Mouse (Mus musculus) forebrain, embryonic 13.5 days (tissue): ENCODE data around the gene Eml5. TPM values are rescaled to one million over a fixed set of nuclear protein-coding genes. Genes with fewer than 3 reads are reported as not detected.

Experiments used
- ATAC-seq: fragments of 200-750 bp; cut with Nextera tagmentation; 2 replicates; pipeline ENCODE4 v1.8.0; 2017
- H3K27ac ChIP-seq: fragments of 300-500 bp; sonication (generic); 2 replicates; pipeline ENCODE4 v1.5.1; 2015; ENCODE audit warnings: inconsistent platforms, mild to moderate bottlenecking, moderate library complexity
- H3K27me3 ChIP-seq: fragments of 300-500 bp; sonication (generic); 2 replicates; pipeline ENCODE4 v1.6.1; 2015; ENCODE audit warnings: mild to moderate bottlenecking, inconsistent platforms
- H3K36me3 ChIP-seq: fragments of 300-500 bp; sonication (generic); 2 replicates; pipeline ENCODE4 v1.6.1; 2015; ENCODE audit warnings: mild to moderate bottlenecking, inconsistent platforms; ENCODE audit not compliant: poor library complexity, severe bottlenecking
- H3K4me1 ChIP-seq: fragments of 300-500 bp; sonication (generic); 2 replicates; pipeline ENCODE4 v1.6.1; 2015; ENCODE audit warnings: inconsistent platforms
- H3K4me2 ChIP-seq: fragments of 300-500 bp; sonication (generic); 2 replicates; pipeline ENCODE4 v1.6.1; 2015; ENCODE audit warnings: inconsistent platforms, mild to moderate bottlenecking, moderate library complexity
- H3K4me3 ChIP-seq: fragments of 300-500 bp; sonication (generic); 2 replicates; pipeline ENCODE4 v1.5.1; 2015; ENCODE audit warnings: mild to moderate bottlenecking, inconsistent platforms
- H3K9ac ChIP-seq: fragments of 300-500 bp; sonication (generic); 2 replicates; pipeline ENCODE4 v1.6.1; 2015; ENCODE audit warnings: mild to moderate bottlenecking, inconsistent platforms
- H3K9me3 ChIP-seq: fragments of 300-500 bp; sonication (generic); replicated peaks from 2 replicates; pipeline ENCODE4 v1.6.1; 2016; ENCODE audit warnings: inconsistent platforms
- WGBS: fragments of 180-500 bp; shearing (Covaris S2); methylation state at CpG from one replicate; pipeline ENCODE4 v1.1.7; 2015; 5-methylcytosine and 5-hydroxymethylcytosine counted together
- polyA plus RNA-seq: library from polyadenylated mRNA; unstranded; fragments of >200 nt; fragmentation: Nextera tagmentation; extraction: Ambion mirVana; gene quantifications from 2 replicates; pipeline ENCODE4 v1.2.1, GENCODE M21; 2015

Gene Eml5
- 27.0 and 28.8 TPM in 2 replicates for polyA plus RNA-seq

GRCm38 (mm10) chr12:98900881-98901801, at the start of gene Eml5:
Gene Eml5, minus strand, starts transcription at chr12:98901484.
- Histone ChIP-seq H3K36me3 (no peaks in the 10 kb centered on the region), H3K4me1 (peaks cover 20% of the 10 kb centered on the region), H3K4me3 (peak within 1 kb of the TSS; percentile 85), H3K27me3 (no peaks in the 10 kb centered on the region), H3K4me2 (peak within 1 kb of the TSS; percentile 73), H3K9me3 (no peaks in the 10 kb centered on the region), H3K9ac (peak within 1 kb of the TSS; percentile 86), H3K27ac (peak within 1 kb of the TSS; percentile 88)
- under 1% methylated on average over 78 of the region's 101 CpGs for WGBS
- peak; percentile 91 for ATAC-seq

DNA sequence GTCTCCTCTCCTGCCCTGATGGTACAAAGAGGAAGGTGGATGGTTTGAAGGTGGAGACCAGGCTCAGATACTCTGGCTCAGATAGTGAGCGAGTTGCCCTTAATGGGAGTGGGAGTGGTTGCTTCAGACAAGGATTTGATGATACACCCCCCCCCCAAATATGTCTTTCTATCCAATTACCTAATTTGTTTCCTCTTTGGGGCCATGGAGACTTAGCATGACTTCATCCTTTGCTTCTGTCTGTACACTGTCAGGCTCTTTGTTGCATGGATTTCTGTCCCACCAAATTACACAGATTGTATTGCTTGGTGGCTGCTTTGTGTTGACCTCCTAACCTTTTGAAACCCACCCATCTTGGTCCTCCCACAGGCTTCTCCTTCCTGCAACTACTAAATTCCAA, 31.6 kb upstream of the Eml5 start:
- WGBS: 100% methylated on average over 1 of the region's 1 CpGs

GRCm38 (mm10) chr12:98932441-98932840, 31.2 kb upstream of the Eml5 start:
- Histone ChIP-seq H3K9ac (no peak overlapping the region), H3K4me2 (no peak overlapping the region), H3K27me3 (no peaks in the 10 kb centered on the region), H3K9me3 (no peaks in the 10 kb centered on the region), H3K27ac (no peak overlapping the region), H3K36me3 (peaks cover 3% of the 10 kb centered on the region; the same call in 1 of the 2 replicates), H3K4me1 (no peaks in the 10 kb centered on the region), H3K4me3 (no peak overlapping the region)
- WGBS: 81% methylated on average over 4 of the region's 4 CpGs
- ATAC-seq: no peak

More for the DNA sequence above, 31.6 kb upstream of the Eml5 start:
- Histone ChIP-seq H3K27me3 (no peaks in the 10 kb centered on the region), H3K4me2 (no peak overlapping the region), H3K27ac (no peak overlapping the region), H3K4me3 (no peak overlapping the region), H3K4me1 (no peaks in the 10 kb centered on the region), H3K9ac (no peak overlapping the region), H3K36me3 (peaks cover 3% of the 10 kb centered on the region; the same call in 1 of the 2 replicates), H3K9me3 (no peaks in the 10 kb centered on the region)
- no peak for ATAC-seq

GRCm38 (mm10) chr12:98931174-98931573, 29.9 kb upstream of the Eml5 start:
- Histone ChIP-seq H3K27me3 (no peaks in the 10 kb centered on the region), H3K4me3 (no peak overlapping the region), H3K9me3 (no peaks in the 10 kb centered on the region), H3K4me1 (no peaks in the 10 kb centered on the region), H3K9ac (no peak overlapping the region), H3K27ac (no peak overlapping the region), H3K36me3 (peaks cover 2% of the 10 kb centered on the region; the same call in 1 of the 2 replicates), H3K4me2 (no peak overlapping the region)
- ATAC-seq: no peak
- WGBS: 86% methylated on average over 4 of the region's 4 CpGs

DNA sequence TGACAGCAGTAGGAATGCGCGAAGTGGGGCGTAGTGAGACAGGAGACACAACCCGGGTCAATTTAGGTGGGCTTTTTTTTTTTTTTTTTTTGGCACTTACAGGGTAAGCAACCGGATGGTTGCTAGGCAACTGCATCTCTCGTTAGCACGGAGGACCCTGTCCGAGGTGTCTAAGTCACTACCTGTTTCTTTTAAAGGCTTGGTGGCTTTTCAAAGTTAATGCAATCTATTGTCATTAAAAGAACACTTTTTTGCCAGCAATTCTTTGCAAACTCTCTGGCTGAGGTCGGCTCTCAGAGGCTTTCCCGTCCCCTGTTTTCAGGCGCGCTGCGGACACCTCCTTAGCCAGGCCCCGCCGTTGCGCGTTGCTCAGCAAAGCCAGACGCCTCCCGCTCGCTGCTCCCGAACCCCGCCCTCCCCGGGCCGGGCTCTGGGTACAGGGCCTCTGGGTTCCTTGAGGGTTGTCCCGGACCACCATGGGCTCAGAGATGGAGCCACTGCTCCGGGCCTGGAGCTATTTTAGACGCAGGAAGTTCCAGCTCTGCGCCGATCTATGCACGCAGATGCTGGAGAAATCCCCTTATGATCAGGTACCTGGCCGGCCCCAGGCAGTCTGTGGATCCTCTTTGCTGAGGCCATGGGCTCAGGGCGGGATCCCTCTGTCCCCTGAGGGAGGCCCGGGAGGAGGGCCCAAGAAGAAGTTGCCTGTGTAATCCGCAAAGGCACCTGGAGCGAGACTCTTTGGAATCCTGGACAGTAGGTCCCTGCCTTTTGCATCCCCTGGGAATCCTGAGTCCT, 19.1 kb upstream of the Eml5 start, which contains the start of gene Ttc8:
Gene Ttc8 (plus strand): TSS at position 381 of the 798 bp plus-strand sequence.
- peak within 1 kb of the TSS; percentile 79 for H3K27ac ChIP-seq
- peak within 1 kb of the TSS; percentile 58 for H3K4me3 ChIP-seq
- peaks cover 32% of the 10 kb centered on the region for H3K4me1 ChIP-seq
- ATAC-seq: peak; percentile 99
- H3K4me2 ChIP-seq: peak within 1 kb of the TSS; percentile 78
- H3K36me3 ChIP-seq: no peaks in the 10 kb centered on the region
- no peaks in the 10 kb centered on the region for H3K9me3 ChIP-seq
- peak within 1 kb of the TSS; percentile 87 for H3K9ac ChIP-seq
- under 1% methylated on average over 35 of the region's 35 CpGs for WGBS
- no peaks in the 10 kb centered on the region for H3K27me3 ChIP-seq

DNA sequence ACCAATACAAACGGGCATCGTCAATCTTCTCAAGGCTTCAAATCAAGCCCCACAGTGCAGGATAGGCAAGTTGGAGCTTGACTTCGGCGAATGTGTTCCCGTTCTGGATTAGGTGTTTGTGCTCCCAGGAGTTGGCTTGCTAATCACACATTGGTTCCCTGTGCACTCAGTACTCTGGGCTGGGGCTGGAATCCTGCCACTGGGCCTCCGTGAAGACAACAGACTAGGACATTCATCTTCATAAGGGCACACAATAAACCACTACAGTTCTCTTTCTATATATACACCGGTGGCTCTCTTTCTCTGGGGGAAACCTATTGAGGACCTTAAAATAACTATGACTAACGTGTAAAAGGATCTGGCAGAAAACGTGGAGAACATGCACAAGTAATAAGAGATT, 8.8 kb upstream of the Eml5 start:
- H3K9ac ChIP-seq: no peak overlapping the region
- no peak overlapping the region for H3K27ac ChIP-seq
- no peak overlapping the region for H3K4me2 ChIP-seq
- no peaks in the 10 kb centered on the region for H3K9me3 ChIP-seq
- no peaks in the 10 kb centered on the region for H3K27me3 ChIP-seq
- 73% methylated on average over 9 of the region's 9 CpGs for WGBS
- H3K4me1 ChIP-seq: no peaks in the 10 kb centered on the region
- no peak overlapping the region for H3K4me3 ChIP-seq
- H3K36me3 ChIP-seq: no peaks in the 10 kb centered on the region
- no peak for ATAC-seq

DNA sequence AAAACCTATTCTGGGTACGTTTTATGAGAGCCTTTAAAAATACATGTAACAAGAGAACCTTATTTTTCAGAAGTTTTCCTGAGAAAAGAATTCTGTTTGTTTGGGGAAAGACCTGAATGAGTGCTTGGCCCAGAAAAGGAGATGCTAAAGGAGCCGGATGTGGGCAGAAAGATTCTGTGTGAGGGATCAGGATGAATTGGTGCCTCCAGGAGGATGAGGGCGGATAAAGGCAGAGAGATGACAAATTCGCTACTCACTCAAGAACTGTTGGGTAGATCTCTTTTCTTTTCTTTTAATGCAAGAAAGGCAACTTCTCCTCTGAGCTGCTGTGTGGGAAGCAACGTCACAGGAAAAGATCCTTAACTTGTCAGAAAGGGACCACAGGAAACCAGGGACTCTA, 4.2 kb upstream of the Eml5 start:
- ATAC-seq: no peak
- H3K27ac ChIP-seq: no peak overlapping the region
- H3K9me3 ChIP-seq: no peaks in the 10 kb centered on the region
- no peak overlapping the region for H3K9ac ChIP-seq
- H3K36me3 ChIP-seq: no peaks in the 10 kb centered on the region
- 82% methylated on average over 5 of the region's 5 CpGs for WGBS
- H3K4me1 ChIP-seq: no peaks in the 10 kb centered on the region
- H3K4me2 ChIP-seq: no peak overlapping the region
- no peak overlapping the region for H3K4me3 ChIP-seq
- H3K27me3 ChIP-seq: no peaks in the 10 kb centered on the region

- Histone ChIP-seq H3K27me3 (no peaks in the 10 kb centered on the region), H3K4me2 (peak overlapping the region; percentile 73), H3K9me3 (no peaks in the 10 kb centered on the region), H3K4me1 (peaks cover 20% of the 10 kb centered on the region), H3K27ac (peak overlapping the region; percentile 88), H3K9ac (peak overlapping the region; percentile 86), H3K4me3 (peak overlapping the region; percentile 85), H3K36me3 (no peaks in the 10 kb centered on the region)
- no peak; the same call in 1 of the 2 replicates for ATAC-seq
- under 1% methylated on average over 30 of the region's 31 CpGs for WGBS
Measured at GRCm38 (mm10) chr12:98900341-98900880, 873 bp downstream of the Eml5 start.

- Histone ChIP-seq H3K4me1 (peaks cover 20% of the 10 kb centered on the region), H3K4me3 (peak overlapping the region; percentile 85), H3K27me3 (no peaks in the 10 kb centered on the region), H3K36me3 (no peaks in the 10 kb centered on the region), H3K27ac (no peak overlapping the region), H3K9me3 (no peaks in the 10 kb centered on the region), H3K4me2 (peak overlapping the region; percentile 73), H3K9ac (peak overlapping the region; percentile 86)
- WGBS: 40% methylated on average over 6 of the region's 6 CpGs
- no peak for ATAC-seq
Measured at GRCm38 (mm10) chr12:98899676-98900075, 1.6 kb downstream of the Eml5 start.

DNA sequence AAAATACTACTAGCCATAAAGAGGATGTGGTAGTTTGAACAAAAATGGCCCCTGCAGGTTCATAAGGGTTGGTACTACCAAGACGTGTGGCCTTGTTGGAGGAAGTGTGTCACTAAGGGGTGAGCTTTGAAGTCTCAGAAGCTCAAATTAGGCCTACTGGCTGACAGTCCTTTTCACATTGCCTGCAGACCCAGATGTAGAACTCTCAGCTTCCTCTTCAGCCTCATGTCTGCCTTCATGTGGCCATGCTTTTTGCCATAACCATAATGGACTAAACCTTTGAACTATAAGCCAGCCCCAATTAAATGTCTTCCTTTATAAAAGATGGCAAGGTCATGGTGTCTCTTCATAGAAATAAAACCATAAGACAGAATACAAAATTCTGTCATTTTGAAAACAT, 4.5 kb downstream of the Eml5 start:
- H3K27ac ChIP-seq: no peak overlapping the region
- WGBS: 71% methylated on average over 1 of the region's 1 CpGs
- H3K36me3 ChIP-seq: no peaks in the 10 kb centered on the region
- no peaks in the 10 kb centered on the region for H3K9me3 ChIP-seq
- no peak overlapping the region for H3K4me3 ChIP-seq
- H3K9ac ChIP-seq: no peak overlapping the region
- H3K4me1 ChIP-seq: peaks cover 20% of the 10 kb centered on the region
- H3K27me3 ChIP-seq: no peaks in the 10 kb centered on the region
- H3K4me2 ChIP-seq: no peak overlapping the region
- no peak for ATAC-seq

- H3K36me3 ChIP-seq: 0 out of 2 replicates have a peak, but pooled peaks cover 4% of the 10 kb centered on the region
- no peaks in the 10 kb centered on the region for H3K9me3 ChIP-seq
- no peak overlapping the region for H3K4me2 ChIP-seq
- no peak overlapping the region for H3K27ac ChIP-seq
- no peak overlapping the region for H3K9ac ChIP-seq
- ATAC-seq: no peak
- no peaks in the 10 kb centered on the region for H3K27me3 ChIP-seq
- WGBS: 4% methylated on average over 1 of the region's 1 CpGs
- H3K4me3 ChIP-seq: no peak overlapping the region
- 0 out of 2 replicates have a peak, but pooled peaks cover 3% of the 10 kb centered on the region for H3K4me1 ChIP-seq
Measured at GRCm38 (mm10) chr12:98884515-98884914, 16.8 kb downstream of the Eml5 start.
